Mouse (Mus musculus): ENCODE measurements at regions not wholly inside any gene's neighbourhood (a gene's known extent, or its start where the extent isn't known, plus 50 kb on each side); places are given as distances from the start of the nearest gene placed in this dataset.
"Not testable (repeated sequence)": the region's sequence is repeated elsewhere in the genome, so short reads cannot be mapped to it uniquely, and the experiment has no call there.

- no peak for DNase-seq
- H3K36me3 ChIP-seq (ENCODE audit: control insufficient read depth, insufficient read depth, low read length), result no peaks in the 10 kb centered on the region
- no peak overlapping the region for H3K4me3 ChIP-seq (ENCODE audit: control insufficient read depth, insufficient read depth, low read length)
- 93% methylated on average over 3 of the region's 3 CpGs for WGBS
- no peaks in the 10 kb centered on the region for H3K27me3 ChIP-seq (ENCODE audit: control insufficient read depth, insufficient read depth, low read length)
- no peaks in the 10 kb centered on the region for H3K4me1 ChIP-seq (replicated peaks; ENCODE audit: control insufficient read depth, insufficient read depth, low read length)
- no peak overlapping the region for H3K27ac ChIP-seq (ENCODE audit: control insufficient read depth, insufficient read depth, low read length)
- TF ChIP-seq POLR2A (IDR thresholded peaks at IDR 0.05; ENCODE audit: control insufficient read depth, extremely low read depth, insufficient read depth, low read length, poor library complexity), result no peak
- TF ChIP-seq CTCF (IDR thresholded peaks at IDR 0.05; ENCODE audit: borderline replicate concordance, control insufficient read depth, extremely low read depth, insufficient read depth, low read length, poor library complexity), result no peak
Measured at GRCm38 (mm10) chr16:31538606-31539005, 116.5 kb downstream of the Bdh1 start.

GRCm38 (mm10) chr16:31543499-31544170, 119.6 kb upstream of the Dlg1 start:
- no peak for TF ChIP-seq CTCF (IDR thresholded peaks at IDR 0.05; ENCODE audit: borderline replicate concordance, control insufficient read depth, extremely low read depth, insufficient read depth, low read length, poor library complexity)
- TF ChIP-seq POLR2A (IDR thresholded peaks at IDR 0.05; ENCODE audit: control insufficient read depth, extremely low read depth, insufficient read depth, low read length, poor library complexity), result no peak
- DNase-seq, result no peak
- Histone ChIP-seq H3K27ac (ENCODE audit: control insufficient read depth, insufficient read depth, low read length) (no peak overlapping the region), H3K4me1 (replicated peaks; ENCODE audit: control insufficient read depth, insufficient read depth, low read length) (no peaks in the 10 kb centered on the region), H3K36me3 (ENCODE audit: control insufficient read depth, insufficient read depth, low read length) (no peaks in the 10 kb centered on the region), H3K4me3 (ENCODE audit: control insufficient read depth, insufficient read depth, low read length) (no peak overlapping the region), H3K27me3 (ENCODE audit: control insufficient read depth, insufficient read depth, low read length) (peaks cover 6% of the 10 kb centered on the region; the same call in 1 of the 2 replicates)
- WGBS, result 66% methylated on average over 10 of the region's 10 CpGs

GRCm38 (mm10) chr16:31546062-31546827, 117.0 kb upstream of the Dlg1 start:
- peaks cover 6% of the 10 kb centered on the region; the same call in 1 of the 2 replicates for H3K27me3 ChIP-seq (ENCODE audit: control insufficient read depth, insufficient read depth, low read length)
- DNase-seq, result no peak
- H3K27ac ChIP-seq (ENCODE audit: control insufficient read depth, insufficient read depth, low read length), result no peak overlapping the region
- H3K36me3 ChIP-seq (ENCODE audit: control insufficient read depth, insufficient read depth, low read length), result no peaks in the 10 kb centered on the region
- TF ChIP-seq CTCF (IDR thresholded peaks at IDR 0.05; ENCODE audit: borderline replicate concordance, control insufficient read depth, extremely low read depth, insufficient read depth, low read length, poor library complexity), result no peak
- no peak for TF ChIP-seq POLR2A (IDR thresholded peaks at IDR 0.05; ENCODE audit: control insufficient read depth, extremely low read depth, insufficient read depth, low read length, poor library complexity)
- no peak overlapping the region for H3K4me3 ChIP-seq (ENCODE audit: control insufficient read depth, insufficient read depth, low read length)
- 10% methylated on average over 18 of the region's 18 CpGs for WGBS
- H3K4me1 ChIP-seq (replicated peaks; ENCODE audit: control insufficient read depth, insufficient read depth, low read length), result no peaks in the 10 kb centered on the region

DNA sequence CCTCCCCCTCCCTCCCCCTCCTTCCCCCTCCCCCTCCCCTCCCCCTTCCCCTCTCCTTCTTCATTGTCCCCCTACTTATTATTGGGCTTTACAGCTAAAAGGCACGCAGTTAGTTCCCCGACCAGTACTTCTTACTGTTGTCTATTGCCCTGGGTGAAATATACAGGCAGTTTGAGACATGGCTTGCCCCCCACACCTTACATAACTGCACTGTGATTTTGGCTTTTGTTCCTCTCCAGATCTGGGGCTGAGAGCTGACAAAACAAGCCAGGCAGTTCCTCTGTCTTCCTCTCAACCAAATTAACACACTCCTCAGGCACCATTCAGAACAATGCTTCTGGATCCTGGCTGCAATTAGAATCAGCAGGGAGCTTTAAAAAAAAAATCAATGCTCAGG, 116.4 kb upstream of the Dlg1 start:
- TF ChIP-seq CTCF (IDR thresholded peaks at IDR 0.05; ENCODE audit: borderline replicate concordance, control insufficient read depth, extremely low read depth, insufficient read depth, low read length, poor library complexity) (no peak), POLR2A (IDR thresholded peaks at IDR 0.05; ENCODE audit: control insufficient read depth, extremely low read depth, insufficient read depth, low read length, poor library complexity) (no peak)
- 0% methylated on average over 2 of the region's 2 CpGs for WGBS

DNA sequence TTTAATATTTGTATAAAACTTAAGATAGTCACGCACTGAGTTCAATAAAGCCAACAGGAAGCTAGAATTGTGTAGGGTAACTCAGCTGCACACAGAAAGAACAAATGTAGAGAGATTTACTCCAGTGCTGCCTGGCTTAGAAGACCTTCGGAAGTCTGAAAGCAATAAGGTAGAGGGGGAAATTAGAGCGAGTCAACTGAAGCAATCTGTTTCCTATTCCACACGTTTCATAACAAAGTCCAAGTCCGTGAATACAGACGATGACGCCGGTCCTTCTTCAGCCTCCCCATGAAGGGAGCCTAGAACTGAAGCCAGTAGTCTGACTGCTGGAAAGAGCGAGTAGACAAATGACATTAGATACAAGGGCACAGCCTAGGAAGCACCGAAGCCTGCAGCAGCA, 115.9 kb upstream of the Dlg1 start:
- WGBS, result 79% methylated on average over 10 of the region's 10 CpGs
- H3K4me1 ChIP-seq (replicated peaks; ENCODE audit: control insufficient read depth, insufficient read depth, low read length), result no peaks in the 10 kb centered on the region
- peaks cover 6% of the 10 kb centered on the region; the same call in 1 of the 2 replicates for H3K27me3 ChIP-seq (ENCODE audit: control insufficient read depth, insufficient read depth, low read length)
- H3K36me3 ChIP-seq (ENCODE audit: control insufficient read depth, insufficient read depth, low read length), result no peaks in the 10 kb centered on the region
- TF ChIP-seq POLR2A (IDR thresholded peaks at IDR 0.05; ENCODE audit: control insufficient read depth, extremely low read depth, insufficient read depth, low read length, poor library complexity) (no peak), CTCF (IDR thresholded peaks at IDR 0.05; ENCODE audit: borderline replicate concordance, control insufficient read depth, extremely low read depth, insufficient read depth, low read length, poor library complexity) (no peak)
- H3K4me3 ChIP-seq (ENCODE audit: control insufficient read depth, insufficient read depth, low read length), result no peak overlapping the region
- H3K27ac ChIP-seq (ENCODE audit: control insufficient read depth, insufficient read depth, low read length), result no peak overlapping the region
- no peak for DNase-seq

More for the DNA sequence above, 116.4 kb upstream of the Dlg1 start:
- H3K27me3 ChIP-seq (ENCODE audit: control insufficient read depth, insufficient read depth, low read length), result peaks cover 6% of the 10 kb centered on the region; the same call in 1 of the 2 replicates
- no peak overlapping the region for H3K4me3 ChIP-seq (ENCODE audit: control insufficient read depth, insufficient read depth, low read length)
- no peak overlapping the region for H3K27ac ChIP-seq (ENCODE audit: control insufficient read depth, insufficient read depth, low read length)
- H3K4me1 ChIP-seq (replicated peaks; ENCODE audit: control insufficient read depth, insufficient read depth, low read length), result no peaks in the 10 kb centered on the region
- no peaks in the 10 kb centered on the region for H3K36me3 ChIP-seq (ENCODE audit: control insufficient read depth, insufficient read depth, low read length)
- DNase-seq, result no peak

- no peak for TF ChIP-seq CTCF (IDR thresholded peaks at IDR 0.05; ENCODE audit: borderline replicate concordance, control insufficient read depth, extremely low read depth, insufficient read depth, low read length, poor library complexity)
- no peak for TF ChIP-seq POLR2A (IDR thresholded peaks at IDR 0.05; ENCODE audit: control insufficient read depth, extremely low read depth, insufficient read depth, low read length, poor library complexity)
- WGBS, result 85% methylated on average over 5 of the region's 5 CpGs
- no peak overlapping the region for H3K27ac ChIP-seq (ENCODE audit: control insufficient read depth, insufficient read depth, low read length)
- no peak overlapping the region for H3K4me3 ChIP-seq (ENCODE audit: control insufficient read depth, insufficient read depth, low read length)
- H3K36me3 ChIP-seq (ENCODE audit: control insufficient read depth, insufficient read depth, low read length), result no peaks in the 10 kb centered on the region
- H3K27me3 ChIP-seq (ENCODE audit: control insufficient read depth, insufficient read depth, low read length), result peaks cover 5% of the 10 kb centered on the region; the same call in 1 of the 2 replicates
- no peak for DNase-seq
- H3K4me1 ChIP-seq (replicated peaks; ENCODE audit: control insufficient read depth, insufficient read depth, low read length), result no peaks in the 10 kb centered on the region
Measured at GRCm38 (mm10) chr16:31549975-31550374, 113.3 kb upstream of the Dlg1 start.

DNA sequence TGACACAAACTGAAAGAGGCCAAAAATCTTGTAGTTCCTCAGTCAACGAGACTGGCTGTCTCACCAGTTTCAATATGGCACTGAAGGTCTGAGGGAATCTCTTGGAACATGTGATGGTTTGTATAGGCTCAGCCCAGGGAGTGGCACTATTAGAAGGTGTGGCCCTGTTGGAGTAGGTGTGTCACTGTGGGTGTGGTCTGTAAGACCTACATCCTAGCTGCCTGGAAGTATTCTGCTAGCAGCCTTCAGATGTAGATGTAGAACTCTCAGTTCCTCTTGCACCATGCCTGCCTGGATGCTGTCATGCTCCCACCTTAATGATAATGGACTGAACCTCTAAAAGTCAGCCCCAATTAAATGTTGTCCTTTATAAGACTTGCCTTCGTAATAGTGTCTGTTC, 112.7 kb upstream of the Dlg1 start:
- WGBS, result 88% methylated on average over 2 of the region's 2 CpGs

More for the DNA sequence above, 112.7 kb upstream of the Dlg1 start:
- not testable (repeated sequence) for H3K4me1 ChIP-seq (replicated peaks; ENCODE audit: control insufficient read depth, insufficient read depth, low read length); H3K27me3 ChIP-seq (ENCODE audit: control insufficient read depth, insufficient read depth, low read length); H3K4me3 ChIP-seq (ENCODE audit: control insufficient read depth, insufficient read depth, low read length); H3K36me3 ChIP-seq (ENCODE audit: control insufficient read depth, insufficient read depth, low read length); DNase-seq; H3K27ac ChIP-seq (ENCODE audit: control insufficient read depth, insufficient read depth, low read length)
